Comparison of ENCODE assay signal across 9 mouse cellular contexts in the genomic region with DNA sequence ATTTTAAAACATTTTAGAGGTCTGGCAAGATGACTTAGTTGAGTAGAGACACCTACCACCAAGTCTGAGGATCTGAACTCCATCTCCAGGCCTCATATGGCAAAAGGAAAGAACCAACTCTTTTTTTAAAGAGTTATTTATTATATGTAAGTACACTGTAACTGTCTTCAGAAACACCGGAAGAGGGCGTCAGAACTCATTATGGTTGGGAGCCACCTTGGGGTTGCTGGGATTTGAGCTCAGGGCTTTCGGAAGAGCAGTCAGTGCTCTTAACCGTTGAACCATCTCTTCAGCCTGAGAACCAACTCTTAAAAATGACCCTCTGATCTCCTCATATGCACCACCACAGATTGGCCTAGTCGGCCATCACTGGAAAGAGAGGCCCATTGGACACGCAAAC. TPM values are rescaled to one million over a fixed set of nuclear protein-coding genes. Genes with fewer than 3 reads are reported as not detected.
DNase-seq lines count a peak whose midpoint lies in the region; ATAC-seq and TF ChIP-seq lines count a peak whose summit lies in the region.
"Had no signal": no experiment of that assay in that cellular context is flagged by ENCODE, and none has a peak within 500 bp of the region (broad histone marks: within the 10 kb centered on the region; RNA-seq: fewer than 3 reads in every experiment).

No protein-coding gene starts in this region.

- no peak overlapping the region for H3K4me3 ChIP-seq in heart, embryonic 11.5 days (ENCODE audit: low read depth, low read length)
- no peak overlapping the region for H3K4me3 ChIP-seq in stomach, embryonic 14.5 days (ENCODE audit: low read depth, low read length)
- no peak overlapping the region for H3K4me3 ChIP-seq in stomach, postnatal 0 days (ENCODE audit: low read depth, low read length)
- H3K4me3 ChIP-seq in limb, embryonic 15.5 days = no peak overlapping the region
- no peak overlapping the region for H3K4me3 ChIP-seq in stomach, embryonic 16.5 days (replicated peaks; ENCODE audit: low read length)

- TF ChIP-seq EP300 in stomach, postnatal 0 days (optimal IDR thresholded peaks at IDR 0.05) = no peak

- no peaks in the 10 kb centered on the region for H3K9me3 ChIP-seq in heart, embryonic 11.5 days (replicated peaks; ENCODE audit: control insufficient read depth, low read length)
- no peaks in the 10 kb centered on the region for H3K9me3 ChIP-seq in stomach, embryonic 14.5 days (ENCODE audit: control insufficient read depth, low read depth, low read length)
- no peaks in the 10 kb centered on the region for H3K9me3 ChIP-seq in stomach, postnatal 0 days (ENCODE audit: control insufficient read depth, low read length)
- no peaks in the 10 kb centered on the region for H3K9me3 ChIP-seq in limb, embryonic 15.5 days
- no peaks in the 10 kb centered on the region for H3K9me3 ChIP-seq in stomach, embryonic 16.5 days (replicated peaks; ENCODE audit: control insufficient read depth, low read length)

- DNase-seq in heart, adult 9 months (ENCODE audit: low spot score in 2 of 2) = no peak
- DNase-seq in stomach, postnatal 0 days (ENCODE audit: low spot score) = no peak
- no peak for DNase-seq in frontal cortex, adult 2 months (ENCODE audit: extremely low spot score in 1 of 2, low spot score in 1 of 2)
- no peak for DNase-seq in adrenal gland, adult 18-20 months (ENCODE audit: low spot score in 2 of 2)
- DNase-seq: kidney, postnatal 10 days had no signal

- peaks cover 28% of the 10 kb centered on the region for H3K36me3 ChIP-seq in heart, embryonic 11.5 days (ENCODE audit: control insufficient read depth, insufficient read depth, low read length)
- H3K36me3 ChIP-seq in stomach, embryonic 14.5 days (ENCODE audit: control insufficient read depth, insufficient read depth, low read length) = peaks cover 30% of the 10 kb centered on the region
- H3K36me3 ChIP-seq in stomach, postnatal 0 days (ENCODE audit: control insufficient read depth, insufficient read depth, low read length) = peaks cover 27% of the 10 kb centered on the region
- H3K36me3 ChIP-seq in limb, embryonic 15.5 days = peaks cover 30% of the 10 kb centered on the region
- H3K36me3 ChIP-seq in stomach, embryonic 16.5 days (ENCODE audit: control insufficient read depth, insufficient read depth, low read length) = peaks cover 25% of the 10 kb centered on the region; the same call in 1 of the 2 replicates

- no peak overlapping the region for H3K27ac ChIP-seq in heart, embryonic 11.5 days (ENCODE audit: low read depth, low read length)
- H3K27ac ChIP-seq in stomach, embryonic 14.5 days (ENCODE audit: low read length) = no peak overlapping the region
- no peak overlapping the region for H3K27ac ChIP-seq in stomach, postnatal 0 days (replicated peaks)
- peak overlapping the region; percentile 95 for H3K27ac ChIP-seq in limb, embryonic 15.5 days
- no peak overlapping the region for H3K27ac ChIP-seq in stomach, embryonic 16.5 days (ENCODE audit: low read length)

- H3K4me2 ChIP-seq in heart, embryonic 11.5 days = peak overlapping the region; percentile 91; the same call in 1 of the 2 replicates
- peak overlapping the region; percentile 92 for H3K4me2 ChIP-seq in stomach, embryonic 14.5 days (replicated peaks; ENCODE audit: low read depth, low read length)
- H3K4me2 ChIP-seq in stomach, postnatal 0 days (replicated peaks; ENCODE audit: low read depth) = no peak overlapping the region
- no peak overlapping the region for H3K4me2 ChIP-seq in limb, embryonic 15.5 days
- peak overlapping the region; percentile 63; the same call in 1 of the 2 replicates for H3K4me2 ChIP-seq in stomach, embryonic 16.5 days (ENCODE audit: low read depth, low read length)

- no peaks in the 10 kb centered on the region for H3K4me1 ChIP-seq in heart, embryonic 11.5 days (ENCODE audit: control insufficient read depth, insufficient read depth, low read length)
- H3K4me1 ChIP-seq in stomach, embryonic 14.5 days (ENCODE audit: control insufficient read depth, insufficient read depth, low read length) = no peaks in the 10 kb centered on the region
- no peaks in the 10 kb centered on the region; the same call in 1 of the 2 replicates for H3K4me1 ChIP-seq in stomach, postnatal 0 days (replicated peaks; ENCODE audit: control insufficient read depth, insufficient read depth)
- peaks cover 14% of the 10 kb centered on the region; the same call in 1 of the 2 replicates for H3K4me1 ChIP-seq in limb, embryonic 15.5 days
- H3K4me1 ChIP-seq in stomach, embryonic 16.5 days (ENCODE audit: control insufficient read depth, insufficient read depth, low read length) = peaks cover 6% of the 10 kb centered on the region; the same call in 1 of the 2 replicates

- WGBS in heart, embryonic 11.5 days (ENCODE audit: insufficient replicate concordance) = 88% methylated on average over 6 of the region's 6 CpGs
- WGBS in stomach, embryonic 14.5 days = 90% methylated on average over 6 of the region's 6 CpGs
- 91% methylated on average over 6 of the region's 6 CpGs for WGBS in stomach, postnatal 0 days
- WGBS in limb, embryonic 15.5 days = 90% methylated on average over 6 of the region's 6 CpGs
- WGBS in stomach, embryonic 16.5 days = 84% methylated on average over 6 of the region's 6 CpGs

- no peak for ATAC-seq in heart, embryonic 11.5 days (replicated peaks; ENCODE audit: insufficient number of reproducible peaks, low FRiP score, low TSS enrichment)
- no peak for ATAC-seq in stomach, embryonic 14.5 days (ENCODE audit: insufficient number of reproducible peaks, insufficient read depth, low FRiP score, low read depth)
- ATAC-seq in stomach, postnatal 0 days (ENCODE audit: low FRiP score, low TSS enrichment) = no peak
- no peak for ATAC-seq in limb, embryonic 15.5 days (ENCODE audit: insufficient number of reproducible peaks, low FRiP score, low TSS enrichment, low read depth)
- ATAC-seq in stomach, embryonic 16.5 days (ENCODE audit: insufficient read depth, low FRiP score) = no peak

- no peak overlapping the region for H3K9ac ChIP-seq in heart, embryonic 11.5 days (ENCODE audit: low read depth, low read length)
- no peak overlapping the region for H3K9ac ChIP-seq in stomach, embryonic 14.5 days (replicated peaks; ENCODE audit: low read depth, low read length)
- no peak overlapping the region for H3K9ac ChIP-seq in stomach, postnatal 0 days (ENCODE audit: low read length)
- no peak overlapping the region for H3K9ac ChIP-seq in limb, embryonic 15.5 days
- H3K9ac ChIP-seq in stomach, embryonic 16.5 days (ENCODE audit: low read length) = no peak overlapping the region

- H3K27me3 ChIP-seq in heart, embryonic 11.5 days (ENCODE audit: control insufficient read depth, insufficient read depth, low read length) = no peaks in the 10 kb centered on the region
- no peaks in the 10 kb centered on the region for H3K27me3 ChIP-seq in stomach, embryonic 14.5 days (ENCODE audit: control insufficient read depth, insufficient read depth, low read length)
- H3K27me3 ChIP-seq in stomach, postnatal 0 days (ENCODE audit: control insufficient read depth, insufficient read depth, low read length) = no peaks in the 10 kb centered on the region
- no peaks in the 10 kb centered on the region for H3K27me3 ChIP-seq in limb, embryonic 15.5 days
- no peaks in the 10 kb centered on the region for H3K27me3 ChIP-seq in stomach, embryonic 16.5 days (ENCODE audit: control insufficient read depth, insufficient read depth, low read length)

- no peak for TF ChIP-seq CTCF in stomach, postnatal 0 days (IDR thresholded peaks at IDR 0.05; ENCODE audit: low read depth)

RNA-seq across cellular contexts. Expression of a gene that starts 0.8 kb away (rescaled TPM):
- 43.6 and 46.2 TPM in 2 replicates for polyA plus RNA-seq in heart, embryonic 11.5 days (2014; fragmentation: Nextera tagmentation; extraction: Ambion mirVana)
- 72.7 and 74.6 TPM in 2 replicates for polyA plus RNA-seq in stomach, embryonic 14.5 days (2014; fragmentation: Nextera tagmentation; extraction: Ambion mirVana)
- 32.4 and 37.3 TPM in 2 replicates for polyA plus RNA-seq in stomach, postnatal 0 days (2015; fragmentation: Nextera tagmentation; extraction: Ambion mirVana)
- polyA plus RNA-seq in limb, embryonic 15.5 days (2015; fragmentation: Nextera tagmentation; extraction: Ambion mirVana) = 86.9 and 88.6 TPM in 2 replicates
- 74.6 and 77.5 TPM in 2 replicates for polyA plus RNA-seq in stomach, embryonic 16.5 days (2015; fragmentation: Nextera tagmentation; extraction: Ambion mirVana)
- 48.3 and 49.1 TPM in 2 replicates for polyA plus RNA-seq in frontal cortex, adult 2 months (2012; rRNA removed)
- total RNA-seq in adrenal gland, adult 18-20 months (2021) = 10 to 100 TPM; 39.8 to 41.1 TPM

RNA-seq across cellular contexts. Expression of a gene that starts 7.7 kb away (rescaled TPM):
- 2.1 and 2.9 TPM in 2 replicates for polyA plus RNA-seq in heart, embryonic 11.5 days (2014; fragmentation: Nextera tagmentation; extraction: Ambion mirVana)
- 6.9 and 7.2 TPM in 2 replicates for polyA plus RNA-seq in stomach, embryonic 14.5 days (2014; fragmentation: Nextera tagmentation; extraction: Ambion mirVana)
- 7.7 and 7.9 TPM in 2 replicates for polyA plus RNA-seq in stomach, postnatal 0 days (2015; fragmentation: Nextera tagmentation; extraction: Ambion mirVana)
- polyA plus RNA-seq in limb, embryonic 15.5 days (2015; fragmentation: Nextera tagmentation; extraction: Ambion mirVana) = 4.6 and 5.0 TPM in 2 replicates
- 8.2 and 9.1 TPM in 2 replicates for polyA plus RNA-seq in stomach, embryonic 16.5 days (2015; fragmentation: Nextera tagmentation; extraction: Ambion mirVana)
- polyA plus RNA-seq in frontal cortex, adult 2 months (2012; rRNA removed) = 11.5 and 13.6 TPM in 2 replicates
- 1 to 10 TPM; 3.2 to 3.6 TPM for total RNA-seq in adrenal gland, adult 18-20 months (2021)

RNA-seq across cellular contexts. Expression of a gene that starts 11.2 kb away (rescaled TPM):
- 276 and 286 TPM in 2 replicates for polyA plus RNA-seq in heart, embryonic 11.5 days (2014; fragmentation: Nextera tagmentation; extraction: Ambion mirVana)
- polyA plus RNA-seq in stomach, embryonic 14.5 days (2014; fragmentation: Nextera tagmentation; extraction: Ambion mirVana) = 281 and 289 TPM in 2 replicates
- polyA plus RNA-seq in stomach, postnatal 0 days (2015; fragmentation: Nextera tagmentation; extraction: Ambion mirVana) = 215 and 221 TPM in 2 replicates
- polyA plus RNA-seq in limb, embryonic 15.5 days (2015; fragmentation: Nextera tagmentation; extraction: Ambion mirVana) = 303 and 319 TPM in 2 replicates
- polyA plus RNA-seq in stomach, embryonic 16.5 days (2015; fragmentation: Nextera tagmentation; extraction: Ambion mirVana) = 272 and 293 TPM in 2 replicates
- polyA plus RNA-seq in frontal cortex, adult 2 months (2012; rRNA removed) = 115 and 117 TPM in 2 replicates
- total RNA-seq in adrenal gland, adult 18-20 months (2021) = 100 to 1,000 TPM; 156 to 162 TPM

RNA-seq across cellular contexts. Expression of a gene that starts 18.7 kb away (rescaled TPM):
- polyA plus RNA-seq in heart, embryonic 11.5 days (2014; fragmentation: Nextera tagmentation; extraction: Ambion mirVana) = 2.1 TPM in 2 replicates
- 11.9 and 12.6 TPM in 2 replicates for polyA plus RNA-seq in stomach, embryonic 14.5 days (2014; fragmentation: Nextera tagmentation; extraction: Ambion mirVana)
- 6.9 TPM in 2 replicates for polyA plus RNA-seq in stomach, postnatal 0 days (2015; fragmentation: Nextera tagmentation; extraction: Ambion mirVana)
- 9.5 and 11.8 TPM in 2 replicates for polyA plus RNA-seq in limb, embryonic 15.5 days (2015; fragmentation: Nextera tagmentation; extraction: Ambion mirVana)
- polyA plus RNA-seq in stomach, embryonic 16.5 days (2015; fragmentation: Nextera tagmentation; extraction: Ambion mirVana) = 14.2 and 16.8 TPM in 2 replicates
- 227 and 254 TPM in 2 replicates for polyA plus RNA-seq in frontal cortex, adult 2 months (2012; rRNA removed)
- 10 to 100 TPM; 14.7 to 17.5 TPM for total RNA-seq in adrenal gland, adult 18-20 months (2021)

Comparison
In these comparisons a context has a peak if more than half of its experiments do, and no peak if none do; other contexts are left out.
1. H3K4me2 ChIP-seq: peak in heart, embryonic 11.5 days (single experiment), stomach, embryonic 14.5 days (single experiment) and stomach, embryonic 16.5 days (single experiment); none in stomach, postnatal 0 days (single experiment) and limb, embryonic 15.5 days (single experiment).